Mouse (Mus musculus) liver, adult 2 months (tissue): ENCODE results near the gene Nrp1. TPM values are rescaled to one million over a fixed set of nuclear protein-coding genes. Genes with fewer than 3 reads are reported as not detected.

Experiments
- DNase-seq: peaks from one replicate; pipeline ENCODE4 v3.0.0-alpha.2; 2011; ENCODE audit warnings: low read depth, low spot score; ENCODE audit errors: extremely low read depth
- H3K27ac ChIP-seq: fragments of 200-500 bp; replicated peaks from 2 replicates; pipeline ENCODE4 v1.5.1; 2012; ENCODE audit warnings: low read depth, mild to moderate bottlenecking, control low read depth, inconsistent platforms, low read length; ENCODE audit not compliant: insufficient read depth
- H3K27me3 ChIP-seq: fragments of 200-500 bp; 2 replicates; pipeline ENCODE4 v1.6.1; 2012; ENCODE audit warnings: mild to moderate bottlenecking, moderate library complexity, low read length, inconsistent platforms; ENCODE audit not compliant: control insufficient read depth, insufficient read depth
- H3K36me3 ChIP-seq: fragments of 200-500 bp; 2 replicates; pipeline ENCODE4 v1.6.1; 2012; ENCODE audit warnings: low read length, inconsistent platforms; ENCODE audit not compliant: control insufficient read depth, insufficient read depth
- H3K4me1 ChIP-seq: fragments of 200-500 bp; 2 replicates; pipeline ENCODE4 v1.6.1; 2011; ENCODE audit warnings: low read length; ENCODE audit not compliant: control insufficient read depth, insufficient read depth
- H3K4me3 ChIP-seq: fragments of 200-500 bp; 2 replicates; pipeline ENCODE4 v1.5.1; 2011; ENCODE audit warnings: low read depth, mild to moderate bottlenecking, control low read depth, low read length, moderate library complexity; ENCODE audit not compliant: insufficient read depth
- H3K79me2 ChIP-seq: fragments of 200-500 bp; 2 replicates; pipeline ENCODE4 v1.6.1; 2012; ENCODE audit warnings: inconsistent platforms, mild to moderate bottlenecking, low read length, moderate library complexity; ENCODE audit not compliant: control insufficient read depth, insufficient read depth
- H3K9ac ChIP-seq: fragments of 200-500 bp; 2 replicates; pipeline ENCODE4 v1.6.1; 2012; ENCODE audit warnings: low read depth, mild to moderate bottlenecking, control low read depth, inconsistent platforms, low read length
- CTCF ChIP-seq: fragments of 200-500 bp; IDR thresholded peaks from 2 replicates; pipeline ENCODE4 v1.5.1; 2011; ENCODE audit warnings: low read depth, low read length, control low read depth
- POLR2A ChIP-seq: fragments of 200-500 bp; IDR thresholded peaks from 2 replicates; pipeline ENCODE4 v1.6.1; 2011; ENCODE audit warnings: low read length, control low read depth; ENCODE audit not compliant: insufficient read depth; ENCODE audit errors: extremely low read depth
- WGBS: fragments of 180-500 bp; shearing (Covaris S2); methylation state at CpG from one replicate; pipeline ENCODE4 v1.1.7; 2018; 5-methylcytosine and 5-hydroxymethylcytosine counted together
- polyA plus RNA-seq: library from polyadenylated mRNA; depleted of rRNA; stranded (reverse); fragments of >200 nt; gene quantifications from 2 replicates; pipeline ENCODE4 v1.2.3, GENCODE M21; 2012
- total RNA-seq: library from RNA; depleted of rRNA; stranded (reverse); fragments of >200 nt; gene quantifications from 2 replicates; pipeline ENCODE4 v1.2.3, GENCODE M21; 2014

The Nrp1 gene
- total and polyA plus RNA-seq, 2 experiments = 22.2 to 54.1 TPM

DNA sequence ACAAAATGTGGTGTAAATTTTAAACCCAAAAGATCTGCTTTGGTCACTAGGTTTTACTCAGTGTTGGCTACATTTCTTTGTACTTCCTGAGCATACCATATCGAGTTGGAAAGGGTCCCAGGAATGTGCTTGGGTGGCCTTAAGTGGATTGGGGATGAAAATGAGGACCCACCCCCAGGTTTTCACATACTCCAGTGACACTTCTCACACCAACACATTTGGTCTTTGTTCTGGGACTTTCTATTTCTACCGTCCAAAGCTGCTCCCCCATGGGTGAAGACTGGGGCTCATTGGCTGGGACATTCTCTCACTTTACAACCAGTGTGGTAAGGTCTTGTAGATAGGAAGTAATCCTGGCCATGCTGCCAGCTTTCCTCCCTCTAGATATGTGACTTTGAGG lies 111.7 kb downstream of the Nrp1 start:
- Histone ChIP-seq H3K4me1 (peaks cover 27% of the 10 kb centered on the region), H3K4me3 (no peak overlapping the region), H3K9ac (no peak overlapping the region), H3K36me3 (peaks cover 53% of the 10 kb centered on the region), H3K27ac (no peak overlapping the region; the same call in 1 of the 2 replicates), H3K27me3 (no peaks in the 10 kb centered on the region), H3K79me2 (no peaks in the 10 kb centered on the region; the same call in 1 of the 2 replicates)
- 68% methylated on average over 2 of the region's 2 CpGs for WGBS
- no peak for TF ChIP-seq POLR2A
- no peak for TF ChIP-seq CTCF
- DNase-seq = no peak

DNA sequence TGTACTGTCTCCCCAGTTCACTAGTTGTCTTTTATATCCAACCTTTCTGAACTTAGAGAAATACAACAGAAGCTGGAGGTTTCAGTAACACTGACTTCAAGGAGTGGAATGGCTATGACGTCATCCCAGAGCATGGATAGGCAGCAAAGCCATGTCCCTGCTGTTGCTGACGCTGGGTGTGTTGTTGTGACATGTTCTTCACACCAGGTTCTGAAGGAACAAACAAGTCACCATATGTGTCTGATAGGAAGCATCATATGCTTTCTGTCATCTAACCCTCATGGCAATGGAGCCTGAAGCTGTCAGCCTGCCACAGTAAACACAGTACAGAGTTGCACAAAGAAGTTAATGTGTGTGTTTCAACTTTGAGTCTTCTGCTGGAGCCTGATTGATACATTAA lies 112.8 kb downstream of the Nrp1 start:
- Histone ChIP-seq H3K4me1 (peaks cover 23% of the 10 kb centered on the region), H3K4me3 (no peak overlapping the region), H3K9ac (no peak overlapping the region), H3K27me3 (no peaks in the 10 kb centered on the region), H3K27ac (no peak overlapping the region), H3K36me3 (peaks cover 53% of the 10 kb centered on the region), H3K79me2 (no peaks in the 10 kb centered on the region; the same call in 1 of the 2 replicates)
- no peak for TF ChIP-seq CTCF
- no peak for TF ChIP-seq POLR2A
- no peak for DNase-seq
- WGBS = 93% methylated on average over 2 of the region's 2 CpGs

GRCm38 (mm10) chr8:128472871-128473270 lies 114.5 kb downstream of the Nrp1 start:
- Histone ChIP-seq H3K4me1 (peaks cover 20% of the 10 kb centered on the region), H3K4me3 (no peak overlapping the region), H3K9ac (no peak overlapping the region), H3K79me2 (peaks cover 1% of the 10 kb centered on the region; the same call in 1 of the 2 replicates), H3K36me3 (peaks cover 65% of the 10 kb centered on the region), H3K27ac (peak overlapping the region; percentile 47), H3K27me3 (no peaks in the 10 kb centered on the region)
- TF ChIP-seq CTCF (no peak), POLR2A (no peak)
- DNase-seq = peak; percentile 49
- WGBS = 27% methylated on average over 2 of the region's 2 CpGs

- Histone ChIP-seq H3K27ac (peak overlapping the region; percentile 60), H3K36me3 (peaks cover 64% of the 10 kb centered on the region), H3K79me2 (peaks cover 4% of the 10 kb centered on the region; the same call in 1 of the 2 replicates), H3K9ac (no peak overlapping the region), H3K4me3 (no peak overlapping the region), H3K4me1 (peaks cover 24% of the 10 kb centered on the region), H3K27me3 (no peaks in the 10 kb centered on the region)
- DNase-seq = peak; percentile 80
- 43% methylated on average over 5 of the region's 5 CpGs for WGBS
- TF ChIP-seq CTCF (no peak), POLR2A (no peak)
Measured at GRCm38 (mm10) chr8:128473456-128474239, 115.2 kb downstream of the Nrp1 start.

- H3K27ac ChIP-seq = peak overlapping the region; percentile 73; the same call in 1 of the 2 replicates
- TF ChIP-seq POLR2A (no peak), CTCF (no peak)
- peaks cover 29% of the 10 kb centered on the region for H3K4me1 ChIP-seq
- no peaks in the 10 kb centered on the region for H3K27me3 ChIP-seq
- peaks cover 55% of the 10 kb centered on the region for H3K36me3 ChIP-seq
- no peak overlapping the region for H3K9ac ChIP-seq
- peaks cover 4% of the 10 kb centered on the region; the same call in 1 of the 2 replicates for H3K79me2 ChIP-seq
- DNase-seq = no peak
- WGBS = 73% methylated on average over 2 of the region's 2 CpGs
- H3K4me3 ChIP-seq = no peak overlapping the region
Measured at GRCm38 (mm10) chr8:128474614-128475013, 116.2 kb downstream of the Nrp1 start.

GRCm38 (mm10) chr8:128476206-128476605 lies 117.8 kb downstream of the Nrp1 start:
- DNase-seq = no peak

More at GRCm38 (mm10) chr8:128476206-128476605, 117.8 kb downstream of the Nrp1 start:
- Histone ChIP-seq H3K27me3 (no peaks in the 10 kb centered on the region), H3K27ac (peak overlapping the region; percentile 30), H3K79me2 (peaks cover 4% of the 10 kb centered on the region; the same call in 1 of the 2 replicates), H3K9ac (no peak overlapping the region), H3K36me3 (peaks cover 42% of the 10 kb centered on the region), H3K4me3 (no peak overlapping the region), H3K4me1 (peaks cover 39% of the 10 kb centered on the region)
- 51% methylated on average over 1 of the region's 1 CpGs for WGBS
- TF ChIP-seq POLR2A = no peak
- TF ChIP-seq CTCF = no peak
